Mouse (Mus musculus): ENCODE data around the gene Fam213a. TPM values are rescaled to one million over a fixed set of nuclear protein-coding genes. Genes with fewer than 3 reads are reported as not detected.
A peak's percentile ranks its signal among the peaks of the same experiment; 100 is the strongest.

The Fam213a gene
- polyA plus RNA-seq, 1 experiment from 2014 or later = 76.2 TPM

GRCm38 (mm10) chr14:40966862-40967597, 46.6 kb downstream of the Fam213a start:
- under 1% methylated on average over 48 of the region's 62 CpGs for WGBS
- Histone ChIP-seq H3K4me2 (replicated peaks) (peak overlapping the region; percentile 78), H3K9ac (replicated peaks) (peak overlapping the region; percentile 95), H3K9me3 (no peaks in the 10 kb centered on the region), H3K27me3 (peaks cover 3% of the 10 kb centered on the region; the same call in 1 of the 2 replicates), H3K36me3 (no peaks in the 10 kb centered on the region), H3K4me3 (peak overlapping the region; percentile 99), H3K4me1 (peaks cover 37% of the 10 kb centered on the region), H3K27ac (replicated peaks) (peak overlapping the region; percentile 87)
- peak; percentile 91 for ATAC-seq (replicated peaks)

GRCm38 (mm10) chr14:40966392-40966861, 47.2 kb downstream of the Fam213a start, which contains the start of gene Tspan14:
TSS of gene Tspan14 (minus strand) at chr14:40966807.
- Histone ChIP-seq H3K9ac (replicated peaks) (peak within 1 kb of the TSS; percentile 95), H3K4me1 (peaks cover 41% of the 10 kb centered on the region), H3K4me2 (replicated peaks) (peak within 1 kb of the TSS; percentile 78), H3K27ac (replicated peaks) (peak within 1 kb of the TSS; percentile 87), H3K9me3 (no peaks in the 10 kb centered on the region), H3K27me3 (peaks cover 3% of the 10 kb centered on the region; the same call in 1 of the 2 replicates), H3K4me3 (peak within 1 kb of the TSS; percentile 99), H3K36me3 (no peaks in the 10 kb centered on the region)
- ATAC-seq (replicated peaks) = peak; percentile 72
- WGBS = under 1% methylated on average over 52 of the region's 54 CpGs

- Histone ChIP-seq H3K27me3 (peaks cover 3% of the 10 kb centered on the region; the same call in 1 of the 2 replicates), H3K4me1 (peaks cover 41% of the 10 kb centered on the region), H3K9ac (replicated peaks) (peak overlapping the region; percentile 95), H3K4me3 (peak overlapping the region; percentile 99), H3K4me2 (replicated peaks) (peak overlapping the region; percentile 78), H3K9me3 (no peaks in the 10 kb centered on the region), H3K27ac (replicated peaks) (peak overlapping the region; percentile 87), H3K36me3 (no peaks in the 10 kb centered on the region)
- WGBS = 1% methylated on average over 15 of the region's 15 CpGs
- peak; percentile 18 for ATAC-seq (replicated peaks)
Observed at GRCm38 (mm10) chr14:40965507-40966356, 47.9 kb downstream of the Fam213a start.

GRCm38 (mm10) chr14:40964881-40965280, 48.7 kb downstream of the Fam213a start:
- no peak overlapping the region for H3K27ac ChIP-seq (replicated peaks)
- 0 out of 2 replicates have a peak overlapping the region, but pooled peaks have one; percentile 95 for H3K9ac ChIP-seq (replicated peaks)
- peaks cover 47% of the 10 kb centered on the region for H3K4me1 ChIP-seq
- H3K4me3 ChIP-seq = peak overlapping the region; percentile 99
- ATAC-seq (replicated peaks) = no peak
- H3K4me2 ChIP-seq (replicated peaks) = peak overlapping the region; percentile 78
- H3K36me3 ChIP-seq = no peaks in the 10 kb centered on the region
- peaks cover 3% of the 10 kb centered on the region; the same call in 1 of the 2 replicates for H3K27me3 ChIP-seq
- no peaks in the 10 kb centered on the region for H3K9me3 ChIP-seq

DNA sequence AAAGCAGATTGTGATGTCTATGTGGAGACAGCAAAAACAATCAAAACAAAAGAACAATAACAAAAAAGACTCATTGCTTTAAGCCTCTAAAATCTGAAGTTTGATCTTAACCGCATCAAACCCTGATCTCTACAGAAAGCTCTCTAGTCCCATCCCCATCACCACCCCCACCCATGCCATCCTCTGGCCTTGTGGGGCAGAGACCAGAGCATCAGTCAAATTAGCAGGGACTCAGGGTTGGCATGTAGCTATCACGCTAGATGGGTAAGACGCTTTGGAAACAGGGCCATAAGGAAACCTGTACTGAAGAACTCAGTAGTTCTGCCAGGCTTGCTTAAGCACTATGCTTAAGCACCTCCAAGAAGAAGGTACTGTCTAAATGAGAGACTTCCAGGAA, 49.4 kb downstream of the Fam213a start:
- no peak for ATAC-seq (replicated peaks)
- H3K27ac ChIP-seq (replicated peaks) = no peak overlapping the region
- peaks cover 51% of the 10 kb centered on the region for H3K4me1 ChIP-seq
- peak overlapping the region; percentile 78 for H3K4me2 ChIP-seq (replicated peaks)
- WGBS = 91% methylated on average over 3 of the region's 3 CpGs
- H3K9ac ChIP-seq (replicated peaks) = no peak overlapping the region
- no peaks in the 10 kb centered on the region for H3K36me3 ChIP-seq
- no peaks in the 10 kb centered on the region for H3K9me3 ChIP-seq
- peaks cover 3% of the 10 kb centered on the region; the same call in 1 of the 2 replicates for H3K27me3 ChIP-seq
- 0 out of 2 replicates have a peak overlapping the region, but pooled peaks have one; percentile 99 for H3K4me3 ChIP-seq

- Histone ChIP-seq H3K36me3 (no peaks in the 10 kb centered on the region), H3K9me3 (no peaks in the 10 kb centered on the region), H3K4me2 (replicated peaks) (peak overlapping the region; percentile 2; the same call in 1 of the 2 replicates), H3K27ac (replicated peaks) (no peak overlapping the region), H3K4me1 (peaks cover 56% of the 10 kb centered on the region), H3K27me3 (peaks cover 3% of the 10 kb centered on the region; the same call in 1 of the 2 replicates), H3K4me3 (no peak overlapping the region), H3K9ac (replicated peaks) (no peak overlapping the region)
- ATAC-seq (replicated peaks) = no peak
- 72% methylated on average over 3 of the region's 3 CpGs for WGBS
Observed at GRCm38 (mm10) chr14:40963501-40964213, 49.9 kb downstream of the Fam213a start.

- H3K9ac ChIP-seq (replicated peaks) = no peak overlapping the region
- 0 out of 2 replicates have a peak overlapping the region, but pooled peaks have one; percentile 3 for H3K4me2 ChIP-seq (replicated peaks)
- peaks cover 67% of the 10 kb centered on the region for H3K4me1 ChIP-seq
Observed at GRCm38 (mm10) chr14:40962365-40963290, 51.0 kb downstream of the Fam213a start.

GRCm38 (mm10) chr14:40960237-40960636, 53.4 kb downstream of the Fam213a start:
- no peaks in the 10 kb centered on the region for H3K9me3 ChIP-seq
- WGBS = 33% methylated on average over 4 of the region's 4 CpGs
- ATAC-seq (replicated peaks) = no peak

More at GRCm38 (mm10) chr14:40962365-40963290, 51.0 kb downstream of the Fam213a start:
- Histone ChIP-seq H3K27ac (replicated peaks) (no peak overlapping the region), H3K9me3 (no peaks in the 10 kb centered on the region), H3K27me3 (no peaks in the 10 kb centered on the region), H3K4me3 (no peak overlapping the region), H3K36me3 (no peaks in the 10 kb centered on the region)
- no peak for ATAC-seq (replicated peaks)
- WGBS = 50% methylated on average over 11 of the region's 11 CpGs

DNA sequence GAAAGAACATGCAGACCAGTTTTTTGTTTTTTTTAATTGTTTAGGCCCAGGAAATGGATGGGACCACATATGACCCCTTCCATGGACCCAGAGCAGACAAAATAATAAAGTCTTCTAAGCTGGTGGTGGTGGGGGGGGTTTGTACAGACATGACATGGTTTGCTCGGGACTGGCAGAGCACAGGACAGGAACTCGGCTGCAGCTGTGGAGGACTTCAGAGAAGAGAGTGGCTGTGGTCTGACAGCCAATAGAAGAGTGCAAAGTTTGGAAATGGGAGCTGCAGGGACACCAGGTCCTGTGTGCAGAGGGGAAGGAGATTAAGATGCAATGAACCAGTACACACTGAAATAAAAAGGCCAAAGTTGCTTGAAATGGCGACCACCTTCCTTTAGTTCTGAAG, 54.0 kb downstream of the Fam213a start:
- H3K36me3 ChIP-seq = no peaks in the 10 kb centered on the region
- 38% methylated on average over 3 of the region's 3 CpGs for WGBS

More at GRCm38 (mm10) chr14:40960237-40960636, 53.4 kb downstream of the Fam213a start:
- Histone ChIP-seq H3K27me3 (no peaks in the 10 kb centered on the region), H3K36me3 (no peaks in the 10 kb centered on the region), H3K4me1 (peaks cover 84% of the 10 kb centered on the region), H3K9ac (replicated peaks) (no peak overlapping the region), H3K4me2 (replicated peaks) (no peak overlapping the region), H3K27ac (replicated peaks) (no peak overlapping the region), H3K4me3 (no peak overlapping the region)

GRCm38 (mm10) chr14:40958986-40959381, 54.6 kb downstream of the Fam213a start:
- Histone ChIP-seq H3K9me3 (no peaks in the 10 kb centered on the region), H3K4me1 (peaks cover 83% of the 10 kb centered on the region), H3K36me3 (no peaks in the 10 kb centered on the region), H3K9ac (replicated peaks) (no peak overlapping the region), H3K27ac (replicated peaks) (peak overlapping the region; percentile 95), H3K4me3 (no peak overlapping the region), H3K4me2 (replicated peaks) (no peak overlapping the region), H3K27me3 (no peaks in the 10 kb centered on the region)
- no peak for ATAC-seq (replicated peaks)
- 66% methylated on average over 2 of the region's 2 CpGs for WGBS

More for the DNA sequence above, 54.0 kb downstream of the Fam213a start:
- Histone ChIP-seq H3K4me2 (replicated peaks) (no peak overlapping the region), H3K9ac (replicated peaks) (no peak overlapping the region), H3K9me3 (no peaks in the 10 kb centered on the region), H3K4me1 (peaks cover 84% of the 10 kb centered on the region), H3K27ac (replicated peaks) (0 out of 2 replicates have a peak overlapping the region, but pooled peaks have one; percentile 9), H3K4me3 (no peak overlapping the region), H3K27me3 (no peaks in the 10 kb centered on the region)
- ATAC-seq (replicated peaks) = no peak
